Mouse (Mus musculus) fat pad, adult 2 months (tissue): ENCODE data around the gene Rnf214.

Experiments used
- DNase-seq: peaks from one replicate; pipeline ENCODE4 v3.0.0-alpha.2; 2011; ENCODE audit warnings: low read depth, low spot score; ENCODE audit errors: extremely low read depth

Gene Rnf214

DNA sequence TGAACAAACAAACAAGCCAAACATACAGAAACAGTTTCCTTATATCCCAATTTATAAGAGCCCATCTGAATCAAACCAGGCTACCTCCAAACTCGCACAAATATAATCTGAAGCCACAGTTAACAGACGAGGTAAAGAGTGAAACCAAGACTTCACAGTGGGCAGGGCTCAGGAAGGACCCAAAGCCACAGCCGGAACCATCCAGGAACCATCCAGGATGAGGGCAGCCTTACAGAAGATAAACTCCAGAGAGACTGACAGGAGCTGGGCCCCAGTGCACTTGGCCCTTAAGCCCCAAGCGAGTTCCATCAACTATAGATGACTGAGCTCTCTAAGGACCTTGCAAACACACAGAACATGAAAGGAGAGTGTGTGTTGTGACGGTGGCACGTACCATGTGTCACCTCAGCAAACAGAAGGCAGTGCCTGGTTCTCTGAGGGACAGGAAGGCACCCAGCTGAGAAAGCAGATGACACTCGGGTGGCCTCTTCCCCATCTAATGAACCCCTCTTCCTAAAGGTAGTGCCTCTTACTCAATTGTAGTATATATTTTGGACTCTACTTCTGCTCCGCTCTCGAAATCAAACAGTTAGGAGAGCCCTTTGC, 88.2 kb downstream of the Rnf214 start:
- no peak for DNase-seq

GRCm38 (mm10) chr9:45815525-45815924, 91.2 kb downstream of the Rnf214 start:
- no peak for DNase-seq

GRCm38 (mm10) chr9:45815113-45815512, 91.6 kb downstream of the Rnf214 start:
- DNase-seq, result no peak
